Mouse (Mus musculus): ENCODE data around the gene Ptgis. TPM values are rescaled to one million over a fixed set of nuclear protein-coding genes. Genes with fewer than 3 reads are reported as not detected.

Gene Ptgis
- 18.4 and 20.6 TPM in 2 replicates for polyA plus RNA-seq (2015; fragmentation: Nextera tagmentation; extraction: Ambion mirVana)

- H3K9me3 ChIP-seq (ENCODE audit: low read length), result 0 out of 2 replicates have a peak, but pooled peaks cover 3% of the 10 kb centered on the region
- H3K27me3 ChIP-seq (ENCODE audit: insufficient read depth, low read length), result peaks cover 9% of the 10 kb centered on the region; the same call in 1 of the 2 replicates
- H3K4me3 ChIP-seq (ENCODE audit: low read length), result peak within 1 kb of the TSS; percentile 59
- no peaks in the 10 kb centered on the region for H3K36me3 ChIP-seq (ENCODE audit: insufficient read depth, low read length)
- peak; percentile 80 for ATAC-seq (ENCODE audit: low FRiP score, low TSS enrichment)
- H3K4me2 ChIP-seq (replicated peaks; ENCODE audit: low read depth, low read length), result peak within 1 kb of the TSS; percentile 82
- H3K9ac ChIP-seq (replicated peaks; ENCODE audit: low read length), result peak within 1 kb of the TSS; percentile 80
- 2% methylated on average over 42 of the region's 45 CpGs for WGBS
- H3K27ac ChIP-seq (ENCODE audit: low read length), result peak within 1 kb of the TSS; percentile 32; the same call in 1 of the 2 replicates
- H3K4me1 ChIP-seq (ENCODE audit: insufficient read depth, low read length), result peaks cover 14% of the 10 kb centered on the region
Measured at GRCm38 (mm10) chr2:167240008-167240964, at the start of gene Ptgis. Gene Ptgis (minus strand): TSS chr2:167240604.

- Histone ChIP-seq H3K9ac (replicated peaks; ENCODE audit: low read length) (no peak overlapping the region), H3K4me1 (ENCODE audit: insufficient read depth, low read length) (no peaks in the 10 kb centered on the region), H3K9me3 (ENCODE audit: low read length) (no peaks in the 10 kb centered on the region), H3K4me2 (replicated peaks; ENCODE audit: low read depth, low read length) (no peak overlapping the region), H3K36me3 (ENCODE audit: insufficient read depth, low read length) (no peaks in the 10 kb centered on the region), H3K27me3 (ENCODE audit: insufficient read depth, low read length) (no peaks in the 10 kb centered on the region), H3K27ac (ENCODE audit: low read length) (no peak overlapping the region), H3K4me3 (ENCODE audit: low read length) (no peak overlapping the region)
- no peak for ATAC-seq (ENCODE audit: low FRiP score, low TSS enrichment)
- 94% methylated on average over 13 of the region's 13 CpGs for WGBS
Measured at GRCm38 (mm10) chr2:167281461-167281860, 41.1 kb upstream of the Ptgis start.

- no peaks in the 10 kb centered on the region for H3K4me1 ChIP-seq (ENCODE audit: insufficient read depth, low read length)
- no peaks in the 10 kb centered on the region for H3K27me3 ChIP-seq (ENCODE audit: insufficient read depth, low read length)
- no peak overlapping the region for H3K4me2 ChIP-seq (replicated peaks; ENCODE audit: low read depth, low read length)
- no peaks in the 10 kb centered on the region for H3K9me3 ChIP-seq (ENCODE audit: low read length)
- peak; percentile 46 for ATAC-seq (ENCODE audit: low FRiP score, low TSS enrichment)
- no peaks in the 10 kb centered on the region for H3K36me3 ChIP-seq (ENCODE audit: insufficient read depth, low read length)
- 77% methylated on average over 4 of the region's 4 CpGs for WGBS
- no peak overlapping the region for H3K9ac ChIP-seq (replicated peaks; ENCODE audit: low read length)
- H3K27ac ChIP-seq (ENCODE audit: low read length), result no peak overlapping the region
- no peak overlapping the region for H3K4me3 ChIP-seq (ENCODE audit: low read length)
Measured at GRCm38 (mm10) chr2:167280986-167281310, 40.5 kb upstream of the Ptgis start.

- Histone ChIP-seq H3K36me3 (ENCODE audit: insufficient read depth, low read length) (no peaks in the 10 kb centered on the region), H3K4me1 (ENCODE audit: insufficient read depth, low read length) (no peaks in the 10 kb centered on the region), H3K9ac (replicated peaks; ENCODE audit: low read length) (no peak overlapping the region), H3K4me2 (replicated peaks; ENCODE audit: low read depth, low read length) (no peak overlapping the region), H3K4me3 (ENCODE audit: low read length) (no peak overlapping the region), H3K9me3 (ENCODE audit: low read length) (no peaks in the 10 kb centered on the region), H3K27me3 (ENCODE audit: insufficient read depth, low read length) (no peaks in the 10 kb centered on the region), H3K27ac (ENCODE audit: low read length) (no peak overlapping the region)
- 46% methylated on average over 26 of the region's 26 CpGs for WGBS
- peak; percentile 54; the same call in 1 of the 2 replicates for ATAC-seq (ENCODE audit: low FRiP score, low TSS enrichment)
Measured at GRCm38 (mm10) chr2:167280090-167280985, 39.9 kb upstream of the Ptgis start.

GRCm38 (mm10) chr2:167278751-167279526, 38.5 kb upstream of the Ptgis start:
- Histone ChIP-seq H3K9ac (replicated peaks; ENCODE audit: low read length) (no peak overlapping the region), H3K27ac (ENCODE audit: low read length) (no peak overlapping the region), H3K36me3 (ENCODE audit: insufficient read depth, low read length) (no peaks in the 10 kb centered on the region), H3K9me3 (ENCODE audit: low read length) (no peaks in the 10 kb centered on the region), H3K27me3 (ENCODE audit: insufficient read depth, low read length) (no peaks in the 10 kb centered on the region), H3K4me3 (ENCODE audit: low read length) (no peak overlapping the region), H3K4me1 (ENCODE audit: insufficient read depth, low read length) (no peaks in the 10 kb centered on the region), H3K4me2 (replicated peaks; ENCODE audit: low read depth, low read length) (no peak overlapping the region)
- WGBS, result 59% methylated on average over 17 of the region's 17 CpGs
- ATAC-seq (ENCODE audit: low FRiP score, low TSS enrichment), result peak; percentile 60

GRCm38 (mm10) chr2:167278011-167278410, 37.6 kb upstream of the Ptgis start:
- no peaks in the 10 kb centered on the region for H3K27me3 ChIP-seq (ENCODE audit: insufficient read depth, low read length)
- H3K4me2 ChIP-seq (replicated peaks; ENCODE audit: low read depth, low read length), result no peak overlapping the region
- H3K4me1 ChIP-seq (ENCODE audit: insufficient read depth, low read length), result no peaks in the 10 kb centered on the region
- no peak overlapping the region for H3K9ac ChIP-seq (replicated peaks; ENCODE audit: low read length)
- 70% methylated on average over 7 of the region's 7 CpGs for WGBS
- H3K27ac ChIP-seq (ENCODE audit: low read length), result no peak overlapping the region
- no peak overlapping the region for H3K4me3 ChIP-seq (ENCODE audit: low read length)
- no peaks in the 10 kb centered on the region for H3K36me3 ChIP-seq (ENCODE audit: insufficient read depth, low read length)
- H3K9me3 ChIP-seq (ENCODE audit: low read length), result no peaks in the 10 kb centered on the region
- ATAC-seq (ENCODE audit: low FRiP score, low TSS enrichment), result no peak

GRCm38 (mm10) chr2:167277026-167277425, 36.6 kb upstream of the Ptgis start:
- H3K27ac ChIP-seq (ENCODE audit: low read length), result no peak overlapping the region
- no peaks in the 10 kb centered on the region for H3K36me3 ChIP-seq (ENCODE audit: insufficient read depth, low read length)
- WGBS, result 73% methylated on average over 13 of the region's 13 CpGs
- no peaks in the 10 kb centered on the region for H3K4me1 ChIP-seq (ENCODE audit: insufficient read depth, low read length)
- no peak overlapping the region for H3K4me3 ChIP-seq (ENCODE audit: low read length)
- no peak for ATAC-seq (ENCODE audit: low FRiP score, low TSS enrichment)
- no peak overlapping the region for H3K9ac ChIP-seq (replicated peaks; ENCODE audit: low read length)
- no peak overlapping the region for H3K4me2 ChIP-seq (replicated peaks; ENCODE audit: low read depth, low read length)
- H3K27me3 ChIP-seq (ENCODE audit: insufficient read depth, low read length), result no peaks in the 10 kb centered on the region
- H3K9me3 ChIP-seq (ENCODE audit: low read length), result no peaks in the 10 kb centered on the region

GRCm38 (mm10) chr2:167275856-167276255, 35.5 kb upstream of the Ptgis start:
- no peak overlapping the region for H3K27ac ChIP-seq (ENCODE audit: low read length)
- no peak overlapping the region for H3K4me2 ChIP-seq (replicated peaks; ENCODE audit: low read depth, low read length)
- no peaks in the 10 kb centered on the region for H3K9me3 ChIP-seq (ENCODE audit: low read length)
- no peak for ATAC-seq (ENCODE audit: low FRiP score, low TSS enrichment)
- H3K4me1 ChIP-seq (ENCODE audit: insufficient read depth, low read length), result no peaks in the 10 kb centered on the region
- 84% methylated on average over 10 of the region's 10 CpGs for WGBS
- no peaks in the 10 kb centered on the region for H3K27me3 ChIP-seq (ENCODE audit: insufficient read depth, low read length)
- no peak overlapping the region for H3K9ac ChIP-seq (replicated peaks; ENCODE audit: low read length)
- H3K4me3 ChIP-seq (ENCODE audit: low read length), result no peak overlapping the region
- no peaks in the 10 kb centered on the region for H3K36me3 ChIP-seq (ENCODE audit: insufficient read depth, low read length)

GRCm38 (mm10) chr2:167274713-167275465, 34.5 kb upstream of the Ptgis start:
- Histone ChIP-seq H3K4me1 (ENCODE audit: insufficient read depth, low read length) (no peaks in the 10 kb centered on the region), H3K27ac (ENCODE audit: low read length) (no peak overlapping the region), H3K36me3 (ENCODE audit: insufficient read depth, low read length) (no peaks in the 10 kb centered on the region), H3K9me3 (ENCODE audit: low read length) (no peaks in the 10 kb centered on the region), H3K4me3 (ENCODE audit: low read length) (no peak overlapping the region), H3K9ac (replicated peaks; ENCODE audit: low read length) (no peak overlapping the region), H3K27me3 (ENCODE audit: insufficient read depth, low read length) (no peaks in the 10 kb centered on the region), H3K4me2 (replicated peaks; ENCODE audit: low read depth, low read length) (no peak overlapping the region)
- ATAC-seq (ENCODE audit: low FRiP score, low TSS enrichment), result no peak
- WGBS, result 65% methylated on average over 10 of the region's 10 CpGs

Measured in kidney, embryonic 16.5 days (tissue).